Mouse (Mus musculus) limb, embryonic 11.5 days (tissue): ENCODE data around the gene Kcnj5. TPM values are rescaled to one million over a fixed set of nuclear protein-coding genes. Genes with fewer than 3 reads are reported as not detected.

ENCODE experiments used
- ATAC-seq: fragments of 200-750 bp; cut with Nextera tagmentation; 2 replicates; pipeline ENCODE4 v1.8.0; 2017; ENCODE audit warnings: low read depth; ENCODE audit not compliant: insufficient number of reproducible peaks, low FRiP score, low TSS enrichment
- DNase-seq: peaks from one replicate; pipeline ENCODE4 v3.0.0-alpha.2; 2015; ENCODE audit warnings: low spot score
- H3K27ac ChIP-seq: fragments of 300-500 bp; sonication (generic); replicated peaks from 2 replicates; pipeline ENCODE4 v1.5.1; 2014; ENCODE audit warnings: low read depth, mild to moderate bottlenecking, low read length
- H3K27me3 ChIP-seq: fragments of 300-500 bp; sonication (generic); 2 replicates; pipeline ENCODE4 v1.6.1; 2014; ENCODE audit warnings: mild to moderate bottlenecking, low read length, mixed read lengths; ENCODE audit not compliant: control insufficient read depth, insufficient read depth
- H3K36me3 ChIP-seq: fragments of 300-500 bp; sonication (generic); 2 replicates; pipeline ENCODE4 v1.6.1; 2014; ENCODE audit warnings: mild to moderate bottlenecking, low read length, moderate library complexity, mixed read lengths; ENCODE audit not compliant: control insufficient read depth, insufficient read depth
- H3K4me1 ChIP-seq: fragments of 300-500 bp; sonication (generic); 2 replicates; pipeline ENCODE4 v1.6.1; 2014; ENCODE audit warnings: low read length, mixed read lengths; ENCODE audit not compliant: control insufficient read depth, insufficient read depth
- H3K4me2 ChIP-seq: fragments of 300-500 bp; sonication (generic); 2 replicates; pipeline ENCODE4 v1.6.1; 2014; ENCODE audit warnings: low read depth, mild to moderate bottlenecking, moderate library complexity; ENCODE audit not compliant: severe bottlenecking
- H3K4me3 ChIP-seq: fragments of 300-500 bp; sonication (generic); 2 replicates; pipeline ENCODE4 v1.5.1; 2014; ENCODE audit warnings: low read depth, low read length
- H3K9ac ChIP-seq: fragments of 300-500 bp; sonication (generic); 2 replicates; pipeline ENCODE4 v1.6.1; 2014; ENCODE audit warnings: mild to moderate bottlenecking, low read length
- H3K9me3 ChIP-seq: fragments of 300-500 bp; sonication (generic); 2 replicates; pipeline ENCODE4 v1.6.1; 2016; ENCODE audit warnings: low read length; ENCODE audit not compliant: control insufficient read depth
- WGBS: fragments of 180-500 bp; shearing (Covaris S2); extraction: QIAGEN DNeasy Blood & Tissue Kit; methylation state at CpG from one replicate; pipeline ENCODE4 v1.1.7; 2014; 5-methylcytosine and 5-hydroxymethylcytosine counted together
- polyA plus RNA-seq: library from polyadenylated mRNA; unstranded; fragments of >200 nt; fragmentation: Nextera tagmentation; extraction: Ambion mirVana; gene quantifications from 2 replicates; pipeline ENCODE4 v1.2.1, GENCODE M21; 2014

Kcnj5 gene
- polyA plus RNA-seq, 1 experiment from 2014 or later: 0.35 TPM

GRCm38 (mm10) chr9:32340831-32341230 is 3.3 kb downstream of the Kcnj5 start:
- Histone ChIP-seq H3K36me3 (no peaks in the 10 kb centered on the region), H3K4me1 (0 out of 2 replicates have a peak, but pooled peaks cover 5% of the 10 kb centered on the region), H3K9ac (no peak overlapping the region), H3K27me3 (peaks cover 36% of the 10 kb centered on the region), H3K4me3 (no peak overlapping the region), H3K4me2 (no peak overlapping the region), H3K27ac (no peak overlapping the region), H3K9me3 (no peaks in the 10 kb centered on the region)
- ATAC-seq (no peak), DNase-seq (no peak)
- WGBS: 64% methylated on average over 5 of the region's 5 CpGs

GRCm38 (mm10) chr9:32335389-32336150 is 8.6 kb downstream of the Kcnj5 start:
- ATAC-seq (no peak), DNase-seq (no peak)
- Histone ChIP-seq H3K9me3 (no peaks in the 10 kb centered on the region), H3K27ac (no peak overlapping the region), H3K4me1 (no peaks in the 10 kb centered on the region), H3K27me3 (no peaks in the 10 kb centered on the region), H3K36me3 (no peaks in the 10 kb centered on the region), H3K4me2 (no peak overlapping the region), H3K4me3 (no peak overlapping the region), H3K9ac (no peak overlapping the region)
- 82% methylated on average over 13 of the region's 13 CpGs for WGBS

GRCm38 (mm10) chr9:32331162-32331561 is 13.0 kb downstream of the Kcnj5 start:
- DNase-seq (no peak), ATAC-seq (no peak)
- Histone ChIP-seq H3K27ac (no peak overlapping the region), H3K4me1 (no peaks in the 10 kb centered on the region), H3K9me3 (no peaks in the 10 kb centered on the region), H3K4me2 (no peak overlapping the region), H3K4me3 (no peak overlapping the region), H3K9ac (no peak overlapping the region), H3K36me3 (no peaks in the 10 kb centered on the region), H3K27me3 (no peaks in the 10 kb centered on the region)
- 84% methylated on average over 5 of the region's 5 CpGs for WGBS

- ATAC-seq (no peak), DNase-seq (no peak)
- Histone ChIP-seq H3K4me2 (no peak overlapping the region), H3K27ac (no peak overlapping the region), H3K4me1 (no peaks in the 10 kb centered on the region), H3K9ac (no peak overlapping the region), H3K9me3 (no peaks in the 10 kb centered on the region), H3K36me3 (no peaks in the 10 kb centered on the region), H3K27me3 (no peaks in the 10 kb centered on the region), H3K4me3 (no peak overlapping the region)
- 87% methylated on average over 4 of the region's 4 CpGs for WGBS
Measured at GRCm38 (mm10) chr9:32328777-32329176, 15.4 kb downstream of the Kcnj5 start.

GRCm38 (mm10) chr9:32323610-32324009 is 20.5 kb downstream of the Kcnj5 start:
- Histone ChIP-seq H3K27ac (no peak overlapping the region), H3K36me3 (no peaks in the 10 kb centered on the region), H3K4me1 (no peaks in the 10 kb centered on the region), H3K4me3 (no peak overlapping the region), H3K9me3 (no peaks in the 10 kb centered on the region), H3K27me3 (no peaks in the 10 kb centered on the region), H3K4me2 (no peak overlapping the region), H3K9ac (no peak overlapping the region)
- ATAC-seq (no peak), DNase-seq (no peak)
- 50% methylated on average over 7 of the region's 7 CpGs for WGBS

- H3K4me1 ChIP-seq: no peaks in the 10 kb centered on the region
- no peaks in the 10 kb centered on the region for H3K9me3 ChIP-seq
- DNase-seq (no peak), ATAC-seq (no peak)
- H3K36me3 ChIP-seq: no peaks in the 10 kb centered on the region
- no peak overlapping the region for H3K4me2 ChIP-seq
- H3K27me3 ChIP-seq: no peaks in the 10 kb centered on the region
- 41% methylated on average over 3 of the region's 3 CpGs for WGBS
- no peak overlapping the region for H3K4me3 ChIP-seq
- no peak overlapping the region for H3K27ac ChIP-seq
- no peak overlapping the region for H3K9ac ChIP-seq
Measured at GRCm38 (mm10) chr9:32320167-32320566, 24.0 kb downstream of the Kcnj5 start.

- H3K4me2 ChIP-seq: no peak overlapping the region
- no peak overlapping the region for H3K9ac ChIP-seq
- no peaks in the 10 kb centered on the region for H3K9me3 ChIP-seq
- no peaks in the 10 kb centered on the region for H3K4me1 ChIP-seq
- ATAC-seq (no peak), DNase-seq (no peak)
- H3K27me3 ChIP-seq: no peaks in the 10 kb centered on the region
- 90% methylated on average over 3 of the region's 3 CpGs for WGBS
- no peaks in the 10 kb centered on the region for H3K36me3 ChIP-seq
- H3K4me3 ChIP-seq: no peak overlapping the region
- no peak overlapping the region for H3K27ac ChIP-seq
Measured at GRCm38 (mm10) chr9:32315999-32316398, 28.2 kb downstream of the Kcnj5 start.

- H3K4me1 ChIP-seq: no peaks in the 10 kb centered on the region
- H3K4me3 ChIP-seq: no peak overlapping the region
- no peak overlapping the region for H3K9ac ChIP-seq
- H3K9me3 ChIP-seq: no peaks in the 10 kb centered on the region
- no peaks in the 10 kb centered on the region for H3K27me3 ChIP-seq
- H3K4me2 ChIP-seq: no peak overlapping the region
- 69% methylated on average over 3 of the region's 3 CpGs for WGBS
- H3K36me3 ChIP-seq: no peaks in the 10 kb centered on the region
- DNase-seq (no peak), ATAC-seq (no peak)
- no peak overlapping the region for H3K27ac ChIP-seq
Measured at GRCm38 (mm10) chr9:32314071-32314470, 30.1 kb downstream of the Kcnj5 start.

GRCm38 (mm10) chr9:32312208-32312607 is 31.9 kb downstream of the Kcnj5 start:
- WGBS: 82% methylated on average over 4 of the region's 4 CpGs
- no peak for ATAC-seq

More at GRCm38 (mm10) chr9:32312208-32312607, 31.9 kb downstream of the Kcnj5 start:
- Histone ChIP-seq H3K4me2 (no peak overlapping the region), H3K4me3 (no peak overlapping the region), H3K9me3 (no peaks in the 10 kb centered on the region), H3K9ac (no peak overlapping the region), H3K27me3 (no peaks in the 10 kb centered on the region), H3K27ac (no peak overlapping the region), H3K36me3 (no peaks in the 10 kb centered on the region), H3K4me1 (no peaks in the 10 kb centered on the region)
- no peak for DNase-seq
